Mouse (Mus musculus) spleen, postnatal 4 days (tissue): ENCODE results near the gene Mrpl1.
A peak's percentile ranks its signal among the peaks of the same experiment; 100 is the strongest.

Source experiments
- DNase-seq, 2 experiments: peaks; one replicate each; pipeline ENCODE4 v3.0.0; 2022; ENCODE audit warnings: low spot score in 2 of 2

The Mrpl1 gene

DNA sequence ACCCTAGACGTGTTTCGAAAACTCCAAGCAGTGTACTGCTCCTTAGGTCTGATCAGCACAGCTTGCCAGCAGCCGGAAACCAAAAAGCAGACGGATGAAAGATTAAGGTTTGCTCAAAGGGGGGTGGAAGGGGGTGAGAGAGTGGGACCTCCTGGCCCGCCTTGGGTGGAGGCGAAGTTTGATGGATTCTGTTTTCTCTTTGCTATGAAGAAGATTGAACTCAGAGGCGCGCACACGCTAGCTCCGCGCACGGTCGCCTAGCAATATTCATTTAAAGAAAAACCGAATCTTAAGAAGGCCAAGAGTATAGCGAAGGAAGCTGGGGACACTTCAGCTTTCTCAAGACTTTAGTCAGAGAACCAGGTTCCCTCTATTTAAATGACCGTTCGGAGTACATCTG lies at the start of gene Mrpl1:
TSS of gene Mrpl1 (plus strand) at position 35 of the 400 bp plus-strand sequence.
- DNase-seq: peak; percentile 34 to 69

DNA sequence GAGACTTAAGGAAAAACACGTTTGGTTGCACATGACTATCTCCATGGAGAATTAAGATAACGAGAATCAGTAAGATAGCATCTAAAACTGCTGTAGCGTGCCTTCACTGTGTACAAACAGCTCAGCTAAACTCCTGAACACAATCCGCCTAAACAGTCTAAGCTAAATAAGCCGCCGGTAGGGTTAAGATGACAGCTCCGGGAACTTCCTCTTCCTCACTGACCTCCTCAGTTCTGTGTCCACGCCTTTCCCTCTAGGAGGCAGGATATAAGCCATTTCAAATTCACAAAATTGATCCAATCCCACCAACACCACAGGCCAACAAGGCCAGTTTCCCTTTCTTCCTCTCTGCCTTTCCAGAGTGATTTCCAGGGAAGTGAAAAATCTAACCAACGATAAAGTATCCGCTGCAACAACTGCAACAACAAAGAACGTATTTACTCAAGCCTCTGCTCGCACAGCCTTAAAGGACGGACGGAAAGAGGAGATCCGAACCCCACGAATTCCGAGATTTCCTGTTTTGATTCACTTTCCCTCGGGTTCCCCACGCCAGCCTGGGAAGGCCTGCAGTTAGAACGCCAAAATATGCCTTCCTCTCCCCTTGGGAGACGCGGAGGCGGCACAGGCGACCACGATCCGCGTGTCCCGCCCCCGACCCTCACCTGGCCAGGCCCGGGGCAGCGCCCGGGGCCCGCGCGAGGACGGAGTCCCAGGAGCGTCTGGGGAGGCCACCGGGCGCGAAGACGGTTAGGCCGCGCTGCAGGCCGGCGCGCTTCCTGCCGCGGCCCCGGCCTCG lies 48.6 kb upstream of the Mrpl1 start:
- peak; percentile 20 to 66 for DNase-seq

DNA sequence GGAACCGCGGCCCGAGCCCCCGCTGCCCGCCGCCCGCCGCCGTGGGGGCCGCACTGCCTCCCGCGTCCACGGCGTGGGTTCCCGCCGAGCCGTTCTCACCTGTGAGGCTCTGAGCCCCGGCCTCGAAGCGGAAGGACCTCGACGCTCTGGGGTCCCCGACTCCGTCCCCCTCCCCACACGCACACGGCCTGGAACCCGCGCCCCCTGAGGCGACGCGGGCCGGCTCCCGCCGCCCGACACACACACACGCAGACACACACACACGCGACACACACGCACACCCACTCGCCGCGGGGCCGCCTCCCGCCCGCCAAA lies 48.1 kb upstream of the Mrpl1 start:
- DNase-seq: no peak

GRCm38 (mm10) chr5:96161578-96162398 lies 47.5 kb upstream of the Mrpl1 start:
- peak; percentile 67 to 85 for DNase-seq

- peak; percentile 82 to 92 for DNase-seq
Observed at GRCm38 (mm10) chr5:96162399-96163331, 46.6 kb upstream of the Mrpl1 start.

- no peak for DNase-seq
Observed at GRCm38 (mm10) chr5:96163396-96164020, 45.8 kb upstream of the Mrpl1 start.

GRCm38 (mm10) chr5:96164021-96164411 lies 45.3 kb upstream of the Mrpl1 start, which contains the start of gene Cnot6l:
Cnot6l (minus strand) TSS chr5:96164171.
- DNase-seq: peak; percentile 27 to 69

- peak in 1 of 2 experiments; percentile 47 for DNase-seq
Observed at GRCm38 (mm10) chr5:96166761-96167160, 42.5 kb upstream of the Mrpl1 start.

DNA sequence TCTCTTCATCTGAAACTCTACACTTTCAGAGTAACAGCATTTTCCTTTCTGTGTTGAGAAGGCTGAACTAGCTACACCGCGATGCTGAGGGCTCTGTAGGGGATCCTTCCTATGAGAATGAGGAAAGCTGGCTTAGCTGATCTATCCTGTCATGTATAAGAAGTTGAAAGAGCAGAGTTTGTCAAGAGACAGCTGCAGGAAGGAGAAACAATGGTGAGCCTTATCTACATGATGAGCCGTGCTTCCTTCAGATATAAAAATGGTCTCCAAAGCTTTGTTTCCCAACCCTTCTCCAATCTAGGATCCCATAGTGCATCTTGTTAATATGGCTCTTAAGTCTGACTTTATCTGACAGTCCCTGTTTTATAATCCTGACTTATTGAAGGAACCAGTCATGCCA lies 38.9 kb upstream of the Mrpl1 start:
- no peak for DNase-seq

GRCm38 (mm10) chr5:96171765-96172164 lies 37.5 kb upstream of the Mrpl1 start:
- no peak for DNase-seq

GRCm38 (mm10) chr5:96176121-96176520 lies 33.2 kb upstream of the Mrpl1 start:
- DNase-seq: no peak

- DNase-seq: no peak
Observed at GRCm38 (mm10) chr5:96176879-96177358, 32.4 kb upstream of the Mrpl1 start.

DNA sequence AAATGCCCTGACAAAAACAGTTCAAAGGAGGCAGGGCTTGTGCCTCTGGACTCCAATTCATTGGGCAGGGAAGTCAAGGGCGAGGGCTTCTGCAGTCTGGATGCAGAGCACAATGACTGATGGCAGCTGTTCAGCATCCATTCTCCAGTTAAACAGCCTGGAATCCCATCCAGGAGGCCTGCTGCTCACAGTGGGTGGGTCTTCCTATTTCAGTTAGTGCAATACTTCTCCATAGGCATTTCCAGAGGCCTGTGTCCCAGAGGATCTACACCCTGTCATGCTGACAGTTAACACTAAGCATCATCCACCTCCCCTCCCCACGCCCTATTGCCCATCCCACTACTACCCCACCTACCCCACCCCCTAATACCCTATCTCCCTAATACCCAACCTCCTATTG lies 26.1 kb upstream of the Mrpl1 start:
- no peak for DNase-seq

DNA sequence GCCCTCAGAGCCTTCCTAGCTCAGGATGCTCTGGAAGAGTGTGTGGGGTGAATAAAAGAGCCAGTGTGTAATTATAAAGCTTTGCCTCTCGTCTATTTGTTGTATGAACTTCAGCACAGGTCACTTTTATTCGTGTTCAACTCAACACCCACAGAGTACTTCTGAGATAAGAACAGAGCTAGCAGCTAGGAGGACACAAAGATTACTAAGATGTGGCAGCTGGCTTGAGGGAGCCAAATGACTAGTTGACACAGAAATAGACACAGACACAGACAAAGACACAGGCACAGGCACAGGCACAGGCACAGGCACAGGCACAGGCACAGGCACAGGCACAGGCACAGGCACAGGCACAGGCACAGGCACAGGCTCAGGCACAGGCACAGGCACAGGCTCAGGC lies 25.3 kb upstream of the Mrpl1 start:
- no peak for DNase-seq

DNA sequence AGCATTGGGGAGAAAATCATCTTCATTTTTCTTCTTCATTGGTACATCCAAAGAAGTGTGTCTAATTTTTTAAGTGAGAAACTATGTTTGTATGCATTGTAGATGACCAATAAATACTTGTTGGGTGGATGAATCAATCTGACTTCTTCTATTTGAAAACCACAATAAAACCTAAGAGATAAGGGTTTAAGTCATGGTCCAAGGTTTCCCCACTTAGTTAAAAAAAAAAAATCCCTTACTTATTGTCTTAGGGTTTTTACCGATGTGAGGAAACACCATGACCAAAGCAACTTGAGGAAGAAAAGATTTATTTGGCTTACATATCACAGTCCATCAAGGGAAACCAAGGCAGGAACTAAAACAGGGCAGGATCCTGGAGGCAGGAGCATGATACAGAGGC lies 19.5 kb upstream of the Mrpl1 start:
- no peak for DNase-seq

- no peak for DNase-seq
Observed at GRCm38 (mm10) chr5:96191251-96191650, 18.0 kb upstream of the Mrpl1 start.

DNA sequence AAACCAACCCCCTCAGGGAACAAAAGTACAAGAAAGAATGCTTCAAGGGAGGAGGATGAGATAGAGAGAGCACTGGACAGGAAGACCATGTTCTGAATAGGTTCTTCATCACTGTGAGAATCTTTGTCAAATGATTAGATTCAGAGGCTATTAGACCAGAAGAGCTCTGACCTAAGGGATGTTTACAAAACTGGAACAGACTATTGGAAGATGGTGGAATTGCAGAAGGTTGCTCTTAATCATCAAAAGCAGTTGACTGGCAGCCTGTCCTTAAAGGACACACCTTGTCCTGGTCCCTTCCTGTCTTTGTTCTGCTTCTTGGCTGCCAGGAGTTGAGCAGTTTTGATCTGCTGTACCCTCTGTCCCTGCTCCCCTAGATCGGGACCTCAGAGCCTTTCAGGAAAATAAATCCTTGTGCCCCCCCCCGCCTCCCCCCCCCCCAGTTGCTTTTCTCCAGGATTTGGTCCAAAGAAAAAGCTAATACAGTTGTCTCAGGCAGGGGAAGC lies 12.7 kb upstream of the Mrpl1 start:
- no peak for DNase-seq

DNA sequence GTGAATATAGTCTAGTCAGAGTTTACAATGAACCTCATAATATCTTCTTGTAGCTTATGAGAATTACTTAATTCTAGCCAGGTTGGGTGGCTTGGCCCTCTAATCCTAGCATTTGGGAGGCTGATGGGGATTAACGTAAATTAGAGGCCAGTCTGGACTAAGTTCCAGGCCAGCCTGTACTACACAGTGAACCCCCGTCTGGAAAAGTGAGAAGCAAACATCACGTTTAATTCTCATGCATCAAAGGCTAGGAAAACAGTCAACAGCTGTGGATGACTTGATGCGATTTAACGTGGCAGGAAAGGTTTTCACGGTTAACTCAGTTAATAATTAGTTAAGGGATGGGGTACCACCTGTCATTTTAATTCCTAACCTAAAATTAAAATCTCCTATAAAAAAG lies 11.0 kb upstream of the Mrpl1 start:
- no peak for DNase-seq

DNA sequence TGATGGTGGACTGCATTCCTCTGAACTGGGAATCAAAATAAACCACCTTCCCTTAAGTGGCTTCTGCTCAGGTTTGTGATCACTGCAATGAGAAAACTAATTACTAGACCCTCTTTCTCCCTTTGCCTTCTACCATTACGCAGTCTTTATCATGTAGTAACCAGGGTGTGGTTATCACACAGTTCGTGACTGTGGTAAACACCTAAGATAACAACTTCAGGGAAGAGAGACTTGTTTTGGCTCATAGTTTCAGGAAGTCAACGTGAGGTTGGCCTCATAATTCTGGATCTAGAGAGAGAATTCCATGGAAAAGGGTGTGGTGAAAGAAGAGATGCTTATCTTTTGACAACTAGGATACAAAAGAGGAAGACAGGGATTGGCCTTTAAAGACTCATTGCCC lies 9.0 kb upstream of the Mrpl1 start:
- DNase-seq: no peak

GRCm38 (mm10) chr5:96201462-96202154 lies 7.7 kb upstream of the Mrpl1 start:
- no peak for DNase-seq
